8 mouse cellular contexts compared by ENCODE assay signal in genomic region chr4:43209673-43210072, GRCm38 (mm10). TPM values are rescaled to one million over a fixed set of nuclear protein-coding genes. Genes with fewer than 3 reads are reported as not detected.
A peak's percentile ranks its signal among the peaks of the same experiment; 100 is the strongest.
DNase-seq lines count a peak whose midpoint lies in the region; ATAC-seq and TF ChIP-seq lines count a peak whose summit lies in the region.

No protein-coding gene starts in this region.

- H3K4me2 ChIP-seq in heart, embryonic 16.5 days (ENCODE audit: low read depth, low read length) = peak overlapping the region; percentile 63
- H3K4me2 ChIP-seq in forebrain, embryonic 11.5 days (ENCODE audit: low read depth, low read length, severe bottlenecking) = peak overlapping the region; percentile 46

- 47% methylated on average over 6 of the region's 6 CpGs for WGBS in heart, embryonic 16.5 days
- 61% methylated on average over 6 of the region's 6 CpGs for WGBS in heart, adult 2 months
- WGBS in forebrain, embryonic 11.5 days = 34% methylated on average over 6 of the region's 6 CpGs

- DNase-seq in heart, adult 2 months = no peak
- DNase-seq in Muller cell, postnatal 12 days (ENCODE audit: inconsistent ontology term) = peak; percentile 70
- DNase-seq in forebrain, embryonic 11.5 days (ENCODE audit: low spot score) = no peak
- peak; percentile 18 for DNase-seq in mesoderm, embryonic 11.5 days (ENCODE audit: low read depth, low spot score)
- no peak for DNase-seq in c-Kit-positive CD71-positive TER-119-positive erythroid progenitor cells, embryonic 14.5 days (ENCODE audit: low spot score)
- DNase-seq in urinary bladder, adult 2 months (ENCODE audit: low spot score) = no peak
- no peak for DNase-seq in layer of hippocampus, adult 9-11 months

- peaks cover 12% of the 10 kb centered on the region for H3K4me1 ChIP-seq in heart, embryonic 16.5 days (ENCODE audit: control insufficient read depth, insufficient read depth, low read length)
- no peaks in the 10 kb centered on the region for H3K4me1 ChIP-seq in heart, adult 2 months (ENCODE audit: control insufficient read depth, insufficient read depth, low read length)
- peaks cover 9% of the 10 kb centered on the region for H3K4me1 ChIP-seq in forebrain, embryonic 11.5 days (replicated peaks; ENCODE audit: control insufficient read depth, insufficient read depth, low read length)

- H3K9ac ChIP-seq in heart, embryonic 16.5 days (ENCODE audit: low read length) = peak overlapping the region; percentile 64
- H3K9ac ChIP-seq in heart, adult 2 months (ENCODE audit: low read depth, low read length) = no peak overlapping the region
- peak overlapping the region; percentile 54 for H3K9ac ChIP-seq in forebrain, embryonic 11.5 days (ENCODE audit: low read length)

- no peak for TF ChIP-seq EP300 in heart, adult 2 months (IDR thresholded peaks at IDR 0.05; ENCODE audit: insufficient read depth, low read depth, low read length)

- intact Hi-C loops in heart, adult 2 months (cut with DNase I) = no loop called here

- no peak for TF ChIP-seq POLR2A in heart, adult 2 months (IDR thresholded peaks at IDR 0.05; ENCODE audit: insufficient read depth, low read depth, low read length)

- TF ChIP-seq CTCF in heart, adult 2 months (IDR thresholded peaks at IDR 0.05) = no peak

- peak overlapping the region; percentile 45 for H3K4me3 ChIP-seq in heart, embryonic 16.5 days (ENCODE audit: low read length)
- H3K4me3 ChIP-seq in heart, adult 2 months = no peak overlapping the region
- peak overlapping the region; percentile 22; the same call in 1 of the 2 replicates for H3K4me3 ChIP-seq in forebrain, embryonic 11.5 days (ENCODE audit: low read depth, low read length)

- H3K9me3 ChIP-seq in heart, embryonic 16.5 days (replicated peaks; ENCODE audit: control insufficient read depth, low read length) = no peaks in the 10 kb centered on the region
- no peaks in the 10 kb centered on the region for H3K9me3 ChIP-seq in forebrain, embryonic 11.5 days (ENCODE audit: control insufficient read depth, low read length)

- H3K27ac ChIP-seq in heart, embryonic 16.5 days (ENCODE audit: low read length) = peak overlapping the region; percentile 65
- H3K27ac ChIP-seq in heart, adult 2 months = no peak overlapping the region
- peak overlapping the region; percentile 53 for H3K27ac ChIP-seq in forebrain, embryonic 11.5 days (ENCODE audit: low read depth, low read length)

- no peak for ATAC-seq in heart, embryonic 16.5 days (replicated peaks; ENCODE audit: extremely low read depth, insufficient read depth, low FRiP score)
- no peak for ATAC-seq in forebrain, embryonic 11.5 days (replicated peaks; ENCODE audit: low FRiP score)

- no peaks in the 10 kb centered on the region for H3K27me3 ChIP-seq in heart, embryonic 16.5 days (ENCODE audit: control insufficient read depth, insufficient read depth, low read length)
- H3K27me3 ChIP-seq in heart, adult 2 months (ENCODE audit: control insufficient read depth, insufficient read depth, low read length) = no peaks in the 10 kb centered on the region
- no peaks in the 10 kb centered on the region for H3K27me3 ChIP-seq in forebrain, embryonic 11.5 days (ENCODE audit: control insufficient read depth, insufficient read depth, low read length)

- no peaks in the 10 kb centered on the region for H3K79me2 ChIP-seq in heart, adult 2 months (replicated peaks; ENCODE audit: control insufficient read depth, insufficient read depth, low read length)

- H3K36me3 ChIP-seq in heart, embryonic 16.5 days (ENCODE audit: control insufficient read depth, insufficient read depth) = no peaks in the 10 kb centered on the region
- H3K36me3 ChIP-seq in heart, adult 2 months (ENCODE audit: control insufficient read depth, insufficient read depth, low read length) = no peaks in the 10 kb centered on the region
- no peaks in the 10 kb centered on the region for H3K36me3 ChIP-seq in forebrain, embryonic 11.5 days (ENCODE audit: control insufficient read depth, insufficient read depth, low read length)

RNA-seq across cellular contexts. Expression of gene Atp8b5, which starts 57.3 kb away (rescaled TPM):
- 0.05 and 0.10 TPM in 2 replicates for polyA plus RNA-seq in heart, embryonic 16.5 days (2015; fragmentation: Nextera tagmentation; extraction: Ambion mirVana)
- under 1 TPM in 1 of 2 experiments, not detected in 1; 0.08 TPM for total RNA-seq in heart, adult 2 months (2021)
- 0.14 and 0.15 TPM in 2 replicates for polyA plus RNA-seq in heart, adult 2 months (2012; rRNA removed)
- polyA plus RNA-seq in forebrain, embryonic 11.5 days (2014; fragmentation: Nextera tagmentation; extraction: Ambion mirVana) = 0.20 and 0.60 TPM in 2 replicates
- 0.58 and 0.65 TPM in 2 replicates for polyA plus RNA-seq in urinary bladder, adult 2 months (2012; rRNA removed)

Comparison
In these comparisons a context has a peak if more than half of its experiments do, and no peak if none do; other contexts are left out.
1. DNase-seq: peak in Muller cell, postnatal 12 days (single experiment) and mesoderm, embryonic 11.5 days (single experiment); none in heart, adult 2 months (0 of 2), forebrain, embryonic 11.5 days (single experiment), c-Kit-positive CD71-positive TER-119-positive erythroid progenitor cells, embryonic 14.5 days (single experiment), urinary bladder, adult 2 months (single experiment) and layer of hippocampus, adult 9-11 months (single experiment).